Mouse (Mus musculus) heart, embryonic 12.5 days (tissue): ENCODE results near the gene Pgap3. TPM values are rescaled to one million over a fixed set of nuclear protein-coding genes. Genes with fewer than 3 reads are reported as not detected.

ENCODE experiments used
- ATAC-seq: fragments of 200-750 bp; cut with Nextera tagmentation; 2 replicates; pipeline ENCODE4 v1.8.0; 2017; ENCODE audit warnings: moderate TSS enrichment, moderate library complexity; ENCODE audit not compliant: insufficient number of reproducible peaks, low FRiP score
- H3K27ac ChIP-seq: fragments of 300-500 bp; sonication (generic); 2 replicates; pipeline ENCODE4 v1.5.1; 2016; ENCODE audit warnings: mild to moderate bottlenecking, moderate library complexity; ENCODE audit not compliant: poor library complexity, severe bottlenecking
- H3K27me3 ChIP-seq: fragments of 300-500 bp; sonication (generic); replicated peaks from 2 replicates; pipeline ENCODE4 v1.6.1; 2016; ENCODE audit warnings: mild to moderate bottlenecking, moderate library complexity
- H3K36me3 ChIP-seq: fragments of 300-500 bp; sonication (generic); 2 replicates; pipeline ENCODE4 v1.6.1; 2016; ENCODE audit warnings: mild to moderate bottlenecking, moderate library complexity
- H3K4me1 ChIP-seq: fragments of 300-500 bp; sonication (generic); replicated peaks from 2 replicates; pipeline ENCODE4 v1.6.1; 2016; ENCODE audit warnings: mild to moderate bottlenecking
- H3K4me2 ChIP-seq: fragments of 300-500 bp; sonication (generic); 2 replicates; pipeline ENCODE4 v1.6.1; 2016; ENCODE audit warnings: mild to moderate bottlenecking, moderate library complexity
- H3K4me3 ChIP-seq: fragments of 300-500 bp; sonication (generic); 2 replicates; pipeline ENCODE4 v1.5.1; 2016; ENCODE audit warnings: mild to moderate bottlenecking
- H3K9ac ChIP-seq: fragments of 300-500 bp; sonication (generic); 2 replicates; pipeline ENCODE4 v1.6.1; 2016; ENCODE audit warnings: mild to moderate bottlenecking, moderate library complexity
- H3K9me3 ChIP-seq: fragments of 300-500 bp; sonication (generic); replicated peaks from 2 replicates; pipeline ENCODE4 v1.6.1; 2016; ENCODE audit warnings: mild to moderate bottlenecking, moderate library complexity
- WGBS: fragments of 180-500 bp; shearing (Covaris S2); methylation state at CpG from one replicate; pipeline ENCODE4 v1.1.7; 2016; 5-methylcytosine and 5-hydroxymethylcytosine counted together
- polyA plus RNA-seq: library from polyadenylated mRNA; unstranded; fragments of >200 nt; fragmentation: Nextera tagmentation; extraction: Ambion mirVana; gene quantifications from 2 replicates; pipeline ENCODE4 v1.2.1, GENCODE M21; 2016

Gene Pgap3
- polyA plus RNA-seq, 1 experiment from 2014 or later, result 20.0 TPM

DNA sequence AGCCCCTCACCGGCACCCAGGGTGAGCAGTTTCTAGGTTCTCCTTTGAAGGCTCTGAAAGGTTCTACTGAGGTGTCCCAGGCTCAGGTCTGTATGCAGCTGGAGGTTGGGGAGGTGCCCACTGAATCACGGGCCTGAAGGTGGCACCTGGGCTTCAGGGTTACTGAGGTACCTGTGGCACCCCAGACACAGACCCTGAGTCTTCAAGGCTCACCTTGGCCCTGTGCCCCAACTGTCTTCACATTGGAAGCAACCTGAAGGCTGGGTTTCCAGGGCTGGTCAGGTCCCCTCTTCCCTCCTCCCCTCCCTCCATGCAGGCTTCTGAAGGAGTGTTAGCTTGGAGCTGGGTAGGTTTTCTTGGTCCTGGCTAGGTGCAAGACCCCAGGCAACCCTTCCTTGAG lies 18.6 kb downstream of the Pgap3 start:
- H3K36me3 ChIP-seq, result peaks cover 43% of the 10 kb centered on the region
- no peak overlapping the region for H3K27ac ChIP-seq
- WGBS, result 90% methylated on average over 2 of the region's 2 CpGs
- H3K9me3 ChIP-seq, result no peaks in the 10 kb centered on the region
- H3K4me3 ChIP-seq, result no peak overlapping the region
- ATAC-seq, result no peak
- H3K27me3 ChIP-seq, result peaks cover 17% of the 10 kb centered on the region
- no peak overlapping the region for H3K9ac ChIP-seq
- peaks cover 76% of the 10 kb centered on the region for H3K4me1 ChIP-seq
- no peak overlapping the region for H3K4me2 ChIP-seq

DNA sequence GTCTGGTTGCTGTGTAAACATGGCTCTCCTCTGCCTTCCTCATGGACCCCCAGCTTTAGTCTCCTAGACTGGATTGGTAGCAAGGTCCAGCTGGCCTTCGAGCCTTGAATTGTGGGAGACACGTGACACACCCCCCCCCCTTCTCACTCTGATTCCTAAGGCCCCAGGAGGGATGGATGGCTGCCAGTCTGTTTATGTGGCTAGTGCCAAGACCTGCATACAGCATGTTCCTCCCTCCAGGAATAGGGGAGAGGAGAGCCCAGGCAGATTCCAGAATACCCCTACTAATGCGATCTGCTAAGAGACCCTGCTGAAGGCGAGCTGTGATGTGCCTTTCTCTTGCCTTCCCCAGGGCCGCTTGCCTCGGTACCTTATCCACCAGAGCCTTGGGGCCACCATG lies 20.2 kb downstream of the Pgap3 start:
- peaks cover 57% of the 10 kb centered on the region for H3K36me3 ChIP-seq
- 0 out of 2 replicates have a peak overlapping the region, but pooled peaks have one; percentile 43 for H3K9ac ChIP-seq
- no peak for ATAC-seq
- 0 out of 2 replicates have a peak overlapping the region, but pooled peaks have one; percentile 57 for H3K27ac ChIP-seq
- H3K4me1 ChIP-seq, result peaks cover 73% of the 10 kb centered on the region
- H3K4me3 ChIP-seq, result no peak overlapping the region
- WGBS, result 67% methylated on average over 6 of the region's 6 CpGs
- H3K27me3 ChIP-seq, result peaks cover 6% of the 10 kb centered on the region; the same call in 1 of the 2 replicates
- H3K4me2 ChIP-seq, result no peak overlapping the region
- H3K9me3 ChIP-seq, result no peaks in the 10 kb centered on the region

DNA sequence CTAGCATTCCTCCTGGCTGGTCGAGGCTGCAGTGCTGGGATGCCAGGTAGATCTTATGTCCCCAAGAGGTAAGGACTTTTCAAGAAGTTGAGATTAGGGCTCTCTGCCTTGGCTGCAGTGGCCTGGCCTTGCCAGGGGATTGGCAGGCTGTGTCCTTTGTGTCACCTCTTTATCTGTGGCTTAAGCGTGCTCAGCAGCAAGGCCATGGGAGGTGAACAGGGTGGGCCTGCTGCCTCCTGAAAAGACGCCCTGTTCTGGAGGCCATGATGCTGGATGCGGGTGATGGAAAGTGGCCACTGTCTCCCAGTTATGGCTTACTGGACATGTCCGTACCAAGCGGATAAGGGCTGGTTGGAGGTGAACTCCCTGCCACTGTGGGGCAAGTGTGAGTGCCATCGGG lies 20.9 kb downstream of the Pgap3 start:
- Histone ChIP-seq H3K4me1 (peaks cover 73% of the 10 kb centered on the region), H3K9ac (peak overlapping the region; percentile 43; the same call in 1 of the 2 replicates), H3K36me3 (peaks cover 62% of the 10 kb centered on the region), H3K9me3 (no peaks in the 10 kb centered on the region), H3K27ac (peak overlapping the region; percentile 57), H3K27me3 (peaks cover 5% of the 10 kb centered on the region; the same call in 1 of the 2 replicates), H3K4me2 (no peak overlapping the region), H3K4me3 (no peak overlapping the region)
- WGBS, result 62% methylated on average over 7 of the region's 7 CpGs
- no peak for ATAC-seq

DNA sequence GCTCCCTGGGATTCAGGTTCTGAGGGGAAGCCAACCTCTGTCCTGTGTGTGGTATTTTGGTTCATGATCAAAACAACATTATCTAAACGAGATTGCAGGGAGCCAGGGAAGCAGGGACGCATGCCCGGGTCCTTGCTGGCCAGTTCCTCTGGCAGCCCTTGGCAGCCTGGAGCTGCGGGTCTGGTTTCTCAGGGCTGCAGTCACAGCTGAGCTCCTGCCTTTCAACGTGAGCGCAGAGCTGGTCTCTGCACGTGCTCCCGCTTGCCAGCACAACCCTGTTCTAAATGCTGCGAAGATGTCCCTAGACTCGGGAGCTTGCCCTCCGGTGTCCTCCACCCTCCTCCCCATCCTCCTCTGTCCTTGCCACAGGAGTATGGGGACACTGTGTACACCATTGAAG lies 22.5 kb downstream of the Pgap3 start:
- H3K4me1 ChIP-seq, result peaks cover 76% of the 10 kb centered on the region
- H3K27ac ChIP-seq, result peak overlapping the region; percentile 5; the same call in 1 of the 2 replicates
- no peak overlapping the region for H3K4me3 ChIP-seq
- peaks cover 62% of the 10 kb centered on the region for H3K36me3 ChIP-seq
- no peaks in the 10 kb centered on the region for H3K27me3 ChIP-seq
- no peak for ATAC-seq
- 60% methylated on average over 11 of the region's 11 CpGs for WGBS
- H3K9me3 ChIP-seq, result no peaks in the 10 kb centered on the region
- H3K4me2 ChIP-seq, result no peak overlapping the region
- H3K9ac ChIP-seq, result peak overlapping the region; percentile 4; the same call in 1 of the 2 replicates

DNA sequence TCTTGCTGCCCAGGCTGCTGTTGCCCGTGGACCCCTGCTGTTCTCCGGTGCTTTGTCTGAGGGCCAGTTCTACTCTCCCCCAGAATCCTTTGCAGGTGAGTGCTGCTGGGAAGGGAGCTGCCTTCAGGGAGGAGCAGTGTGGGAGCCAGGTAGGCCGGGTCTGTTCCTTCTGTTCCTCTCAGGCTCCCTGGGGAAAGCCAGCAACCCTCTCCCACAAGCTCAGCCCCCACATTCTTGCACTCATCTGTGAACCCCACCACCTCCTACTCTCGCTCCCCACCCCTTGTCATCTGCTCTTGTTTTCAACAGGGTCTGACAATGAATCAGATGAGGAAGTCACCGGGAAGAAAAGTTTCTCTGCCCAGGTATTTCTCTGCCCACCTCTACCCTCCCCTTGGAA lies 23.5 kb downstream of the Pgap3 start:
- Histone ChIP-seq H3K4me2 (no peak overlapping the region), H3K4me1 (peaks cover 86% of the 10 kb centered on the region), H3K4me3 (no peak overlapping the region), H3K9me3 (no peaks in the 10 kb centered on the region), H3K27ac (no peak overlapping the region), H3K36me3 (peaks cover 62% of the 10 kb centered on the region), H3K27me3 (no peaks in the 10 kb centered on the region), H3K9ac (peak overlapping the region; percentile 6; the same call in 1 of the 2 replicates)
- WGBS, result 62% methylated on average over 5 of the region's 5 CpGs
- no peak for ATAC-seq

DNA sequence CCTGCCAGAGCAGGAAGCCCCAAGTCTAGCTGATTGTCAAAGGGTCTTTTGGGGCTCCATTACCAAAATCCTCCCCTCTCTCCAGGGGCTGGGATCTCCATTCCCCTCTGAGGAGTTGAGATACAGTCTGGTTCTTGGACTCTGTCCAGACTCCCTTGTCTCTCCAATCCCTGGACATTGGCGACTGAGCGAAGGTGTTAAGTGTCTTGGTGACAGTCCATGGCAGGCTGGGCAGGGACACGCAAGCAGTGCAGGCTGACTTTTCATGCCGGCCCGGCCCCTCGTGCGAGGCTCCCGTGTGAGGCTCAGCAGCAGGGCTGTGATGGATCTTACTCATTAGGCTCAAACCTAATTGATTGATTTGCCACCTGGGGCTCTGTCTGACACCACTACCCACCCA lies 26.0 kb downstream of the Pgap3 start:
- Histone ChIP-seq H3K4me1 (peaks cover 95% of the 10 kb centered on the region), H3K9ac (peak overlapping the region; percentile 31), H3K4me3 (no peak overlapping the region), H3K27ac (peak overlapping the region; percentile 81), H3K4me2 (peak overlapping the region; percentile 6; the same call in 1 of the 2 replicates), H3K27me3 (no peaks in the 10 kb centered on the region), H3K36me3 (peaks cover 45% of the 10 kb centered on the region), H3K9me3 (no peaks in the 10 kb centered on the region)
- ATAC-seq, result peak; percentile 62; the same call in 1 of the 2 replicates
- 39% methylated on average over 8 of the region's 8 CpGs for WGBS

DNA sequence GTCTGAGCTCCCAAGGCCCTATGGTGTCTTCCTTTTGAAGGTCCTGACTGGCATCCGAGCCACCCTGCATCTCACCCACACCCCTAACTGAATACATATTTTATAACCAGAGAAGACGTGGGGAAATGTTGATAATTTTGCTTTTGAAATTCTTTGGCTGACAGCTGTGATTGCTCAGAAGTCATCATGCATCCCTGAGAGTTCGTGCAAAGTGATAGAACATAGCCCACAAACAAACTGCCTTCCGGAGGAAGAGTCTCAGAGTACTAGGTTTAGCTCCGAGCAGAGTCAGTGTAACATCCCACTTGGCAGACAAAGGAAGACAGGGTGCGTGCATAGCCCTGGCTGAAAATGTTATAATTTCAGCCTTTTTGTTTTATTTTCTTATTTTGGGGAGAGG lies 27.0 kb downstream of the Pgap3 start:
- no peaks in the 10 kb centered on the region for H3K27me3 ChIP-seq
- peak overlapping the region; percentile 46; the same call in 1 of the 2 replicates for H3K4me2 ChIP-seq
- H3K27ac ChIP-seq, result 0 out of 2 replicates have a peak overlapping the region, but pooled peaks have one; percentile 62
- peak overlapping the region; percentile 50; the same call in 1 of the 2 replicates for H3K9ac ChIP-seq
- no peak for ATAC-seq
- H3K4me1 ChIP-seq, result peaks cover 94% of the 10 kb centered on the region
- WGBS, result 79% methylated on average over 6 of the region's 6 CpGs
- H3K36me3 ChIP-seq, result peaks cover 35% of the 10 kb centered on the region
- H3K4me3 ChIP-seq, result peak overlapping the region; percentile 19; the same call in 1 of the 2 replicates
- H3K9me3 ChIP-seq, result no peaks in the 10 kb centered on the region

DNA sequence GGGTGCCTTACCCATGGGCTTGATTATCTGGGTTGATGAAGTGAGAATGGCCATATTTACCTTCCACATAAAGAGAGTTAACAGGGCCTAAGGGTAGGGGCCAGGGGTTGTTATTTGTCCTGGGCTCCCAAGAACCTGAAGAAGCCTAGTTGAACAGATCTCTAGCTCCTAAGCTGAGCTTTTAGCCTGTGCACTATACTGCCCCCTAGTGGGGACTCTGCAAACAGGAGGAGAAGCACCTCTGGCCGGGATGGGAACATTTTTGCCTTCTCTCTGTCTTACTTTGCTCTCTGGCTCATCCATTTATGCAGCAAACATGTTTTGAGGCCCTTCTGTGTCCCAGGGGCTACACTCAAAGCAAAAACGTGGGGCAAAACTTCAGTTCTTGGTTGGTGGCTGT lies 27.9 kb downstream of the Pgap3 start:
- Histone ChIP-seq H3K4me1 (peaks cover 93% of the 10 kb centered on the region), H3K4me2 (peak overlapping the region; percentile 52), H3K9me3 (no peaks in the 10 kb centered on the region), H3K27ac (peak overlapping the region; percentile 62), H3K4me3 (peak overlapping the region; percentile 27), H3K36me3 (peaks cover 27% of the 10 kb centered on the region), H3K27me3 (no peaks in the 10 kb centered on the region), H3K9ac (peak overlapping the region; percentile 56)
- no peak for ATAC-seq
- 19% methylated on average over 2 of the region's 2 CpGs for WGBS

DNA sequence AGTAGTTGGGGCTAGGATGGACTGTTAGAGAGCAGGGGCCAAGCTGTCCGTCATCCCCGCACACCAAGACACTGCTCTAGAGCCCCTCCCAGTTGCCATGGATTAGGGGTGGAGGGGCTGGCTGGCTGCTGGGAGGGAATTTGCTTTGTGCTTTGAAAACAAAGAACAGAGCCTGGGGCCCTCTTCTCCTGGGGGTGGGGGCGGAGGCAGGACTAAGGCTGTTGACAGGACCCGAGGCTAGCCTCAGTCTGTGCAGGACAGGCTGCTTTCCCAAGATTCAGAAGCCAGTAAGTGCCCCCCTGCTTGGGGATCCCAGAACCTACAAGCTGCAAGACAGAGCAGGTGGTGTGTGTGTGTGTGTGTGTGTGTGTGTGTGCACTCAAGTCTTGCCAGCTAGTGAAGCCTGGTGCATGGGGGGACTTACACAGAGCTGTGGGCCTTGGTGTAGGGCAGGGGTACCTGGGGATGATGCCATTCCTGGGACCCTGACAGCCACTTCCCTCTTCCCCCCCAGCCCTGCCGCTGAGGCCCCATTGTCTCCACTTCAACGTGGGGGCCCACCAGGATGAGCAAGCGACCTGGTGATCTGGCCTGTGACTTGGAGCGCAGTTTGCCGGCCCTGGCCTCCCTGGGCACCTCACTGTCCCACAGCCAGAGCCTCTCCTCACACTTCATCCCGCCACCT lies 28.6 kb downstream of the Pgap3 start:
- H3K36me3 ChIP-seq, result peaks cover 20% of the 10 kb centered on the region
- H3K9ac ChIP-seq, result peak overlapping the region; percentile 56
- H3K9me3 ChIP-seq, result no peaks in the 10 kb centered on the region
- peaks cover 91% of the 10 kb centered on the region for H3K4me1 ChIP-seq
- 37% methylated on average over 10 of the region's 10 CpGs for WGBS
- H3K4me2 ChIP-seq, result peak overlapping the region; percentile 52
- H3K27ac ChIP-seq, result peak overlapping the region; percentile 62
- no peak for ATAC-seq
- H3K27me3 ChIP-seq, result no peaks in the 10 kb centered on the region
- H3K4me3 ChIP-seq, result peak overlapping the region; percentile 27

DNA sequence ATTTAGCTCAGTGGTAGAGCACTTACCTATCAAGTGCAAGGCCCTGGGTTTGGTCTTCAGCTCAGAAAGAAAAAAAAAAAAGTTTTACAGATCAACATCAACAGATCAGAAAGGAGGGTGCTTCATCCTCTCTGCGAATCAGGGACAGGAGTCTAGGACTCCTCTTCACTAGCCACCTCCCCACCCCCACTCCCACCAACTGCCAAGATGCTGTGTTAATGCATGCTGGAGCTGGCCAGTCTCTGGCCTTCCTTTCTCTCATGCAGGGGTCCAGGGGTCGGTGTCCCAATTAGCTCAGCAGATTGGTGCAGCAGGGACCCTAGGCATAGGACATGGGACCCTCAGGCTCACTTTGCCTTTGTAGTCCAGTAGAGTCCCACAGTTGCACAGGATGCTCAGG lies 29.7 kb downstream of the Pgap3 start:
- no peak for ATAC-seq
- no peaks in the 10 kb centered on the region for H3K9me3 ChIP-seq
- H3K36me3 ChIP-seq, result peaks cover 10% of the 10 kb centered on the region
- no peak overlapping the region for H3K27ac ChIP-seq
- no peak overlapping the region for H3K4me2 ChIP-seq
- H3K4me1 ChIP-seq, result peaks cover 93% of the 10 kb centered on the region
- no peaks in the 10 kb centered on the region for H3K27me3 ChIP-seq
- peak overlapping the region; percentile 56; the same call in 1 of the 2 replicates for H3K9ac ChIP-seq
- 87% methylated on average over 2 of the region's 2 CpGs for WGBS
- H3K4me3 ChIP-seq, result no peak overlapping the region

DNA sequence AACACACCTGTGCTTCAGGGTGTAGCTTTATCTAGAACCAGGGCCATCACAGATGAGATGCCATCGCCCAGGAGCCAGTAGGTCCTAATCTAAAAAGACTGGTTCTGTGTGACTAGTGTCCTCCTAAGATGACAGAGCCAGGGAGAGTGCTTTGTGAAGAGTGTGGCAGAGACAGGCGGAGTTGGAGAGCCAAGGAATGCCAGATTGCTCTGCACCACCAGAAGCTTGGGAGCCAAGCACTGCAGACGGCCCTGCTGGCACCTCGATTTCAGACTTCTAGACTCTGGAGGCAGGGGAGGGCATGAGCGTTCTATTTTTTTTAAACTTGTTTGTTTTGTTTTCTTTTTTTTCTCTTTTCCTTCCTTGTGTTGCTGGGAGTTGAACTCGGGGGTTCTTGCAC lies 31.0 kb downstream of the Pgap3 start:
- Histone ChIP-seq H3K4me3 (no peak overlapping the region), H3K36me3 (no peaks in the 10 kb centered on the region), H3K9ac (no peak overlapping the region), H3K27me3 (no peaks in the 10 kb centered on the region), H3K4me1 (peaks cover 81% of the 10 kb centered on the region), H3K27ac (no peak overlapping the region), H3K4me2 (no peak overlapping the region), H3K9me3 (no peaks in the 10 kb centered on the region)
- no peak for ATAC-seq
- WGBS, result 62% methylated on average over 6 of the region's 6 CpGs
